Mouse (Mus musculus) layer of hippocampus, adult 11-12 months (tissue): Measurements from ENCODE around the gene Ifi27l2b.

ENCODE experiments used
- DNase-seq: peaks from one replicate; pipeline ENCODE4 v3.0.0; 2022; ENCODE audit warnings: low spot score

Gene Ifi27l2b

GRCm38 (mm10) chr12:103434861-103435260, 22.2 kb downstream of the Ifi27l2b start:
- no peak for DNase-seq

- DNase-seq, result peak; percentile 78
These were observed 22.9 kb downstream of the Ifi27l2b start, which contains the start of gene Ifi27 for GRCm38 (mm10) chr12:103433986-103434731. Ifi27 (plus strand) TSS chr12:103434211.

- no peak for DNase-seq
These were observed 23.6 kb downstream of the Ifi27l2b start for GRCm38 (mm10) chr12:103433430-103433829.

- DNase-seq, result peak; percentile 33
These were observed 30.3 kb downstream of the Ifi27l2b start for GRCm38 (mm10) chr12:103426710-103427109.

- peak; percentile 99 for DNase-seq
These were observed 31.1 kb downstream of the Ifi27l2b start, which contains the start of gene Ddx24 for GRCm38 (mm10) chr12:103425729-103426470. Ddx24 (minus strand) TSS chr12:103425830.

- peak; percentile 12 for DNase-seq
These were observed 31.9 kb downstream of the Ifi27l2b start for GRCm38 (mm10) chr12:103425016-103425728.

GRCm38 (mm10) chr12:103408144-103408543, 48.9 kb downstream of the Ifi27l2b start:
- peak; percentile 55 for DNase-seq

GRCm38 (mm10) chr12:103407720-103408119, 49.3 kb downstream of the Ifi27l2b start, which contains the start of gene 9330161L09Rik:
9330161L09Rik (minus strand) TSS chr12:103407820.
- DNase-seq, result no peak

- no peak for DNase-seq
These were observed 52.9 kb downstream of the Ifi27l2b start for GRCm38 (mm10) chr12:103404131-103404530.
